In genomic region chr13:30264303-30264702, GRCm38 (mm10) we compare ENCODE assay signal across 27 mouse cellular contexts.
A peak's percentile ranks its signal among the peaks of the same experiment; 100 is the strongest.
DNase-seq lines count a peak whose midpoint lies in the region; ATAC-seq lines count a peak whose summit lies in the region.
"Had no signal": no experiment of that assay in that cellular context is flagged by ENCODE, and none has a peak within 500 bp of the region (broad histone marks: within the 10 kb centered on the region; RNA-seq: fewer than 3 reads in every experiment).

No protein-coding gene starts in this region.

- 0 out of 2 replicates have a peak, but pooled peaks have one; percentile 50 for ATAC-seq in kidney, embryonic 15.5 days (replicated peaks; ENCODE audit: low FRiP score)
- 0 out of 2 replicates have a peak, but pooled peaks have one; percentile 8 for ATAC-seq in megakaryocyte progenitor cell, adult 5-6 weeks (replicated peaks; ENCODE audit: poor library complexity)
- ATAC-seq: forebrain, embryonic 16.5 days; Patski had no signal

- H3K27ac ChIP-seq in kidney, embryonic 15.5 days = no peak overlapping the region
- H3K27ac ChIP-seq: embryonic facial prominence, embryonic 10.5 days; heart, adult 2 months; heart, embryonic 13.5 days; limb, embryonic 15.5 days; liver, embryonic 15.5 days; lung, embryonic 15.5 days; midbrain, embryonic 12.5 days; stomach, embryonic 15.5 days had no signal

- peak; percentile 46 for DNase-seq in heart, adult 11 months
- no peak for DNase-seq in heart, postnatal 4 days
- no peak for DNase-seq in kidney, adult 11 months
- DNase-seq in Muller cell, postnatal 12 days (ENCODE audit: inconsistent ontology term) = peak; percentile 4
- no peak for DNase-seq in frontal cortex, adult 2 months (ENCODE audit: extremely low spot score in 1 of 2, low spot score in 1 of 2)
- DNase-seq in frontal cortex, postnatal 14 days (ENCODE audit: low spot score in 2 of 2) = no peak
- DNase-seq: adrenal gland, adult 2 months; cerebellum, adult 2 months; cerebellum, postnatal 36 days; gastrocnemius, postnatal 25 days; heart, adult 2 months; heart, postnatal 14 days; kidney, adult 9 months; layer of hippocampus, adult 9-11 months; lung, postnatal 4 days; thymus, postnatal 36 days had no signal

- WGBS in kidney, embryonic 15.5 days = 31% methylated on average over 12 of the region's 12 CpGs

- peak overlapping the region; percentile 16; the same call in 1 of the 2 replicates for H3K4me2 ChIP-seq in kidney, embryonic 15.5 days
- H3K4me2 ChIP-seq: heart, embryonic 13.5 days; limb, embryonic 15.5 days; liver, embryonic 15.5 days; lung, embryonic 15.5 days; midbrain, embryonic 12.5 days; stomach, embryonic 15.5 days had no signal

- H3K9ac ChIP-seq in kidney, embryonic 15.5 days = no peak overlapping the region
- H3K9ac ChIP-seq: heart, embryonic 13.5 days; limb, embryonic 15.5 days; liver, embryonic 15.5 days; lung, embryonic 15.5 days; midbrain, embryonic 12.5 days; stomach, embryonic 15.5 days had no signal

- H3K36me3 ChIP-seq in kidney, embryonic 15.5 days = no peaks in the 10 kb centered on the region
- H3K36me3 ChIP-seq: embryonic facial prominence, embryonic 10.5 days; heart, embryonic 13.5 days; limb, embryonic 15.5 days; liver, embryonic 15.5 days; lung, embryonic 15.5 days; midbrain, embryonic 12.5 days; stomach, embryonic 15.5 days had no signal

- no peak overlapping the region for H3K4me3 ChIP-seq in kidney, embryonic 15.5 days (replicated peaks)
- H3K4me3 ChIP-seq: embryonic facial prominence, embryonic 10.5 days; heart, adult 2 months; heart, embryonic 13.5 days; limb, embryonic 15.5 days; liver, embryonic 15.5 days; lung, embryonic 15.5 days; midbrain, embryonic 12.5 days; stomach, embryonic 15.5 days had no signal

- H3K9me3 ChIP-seq in kidney, embryonic 15.5 days (replicated peaks) = no peaks in the 10 kb centered on the region
- H3K9me3 ChIP-seq: limb, embryonic 15.5 days; liver, embryonic 15.5 days; lung, embryonic 15.5 days; midbrain, embryonic 12.5 days; stomach, embryonic 15.5 days had no signal

- H3K27me3 ChIP-seq in kidney, embryonic 15.5 days = no peaks in the 10 kb centered on the region
- H3K27me3 ChIP-seq: limb, embryonic 15.5 days; liver, embryonic 15.5 days; lung, embryonic 15.5 days; midbrain, embryonic 12.5 days; Patski; stomach, embryonic 15.5 days had no signal

- H3K4me1 ChIP-seq in kidney, embryonic 15.5 days = peaks cover 21% of the 10 kb centered on the region
- H3K4me1 ChIP-seq: liver, embryonic 15.5 days; midbrain, embryonic 12.5 days; stomach, embryonic 15.5 days had no signal

Comparison
In these comparisons a context has a peak if more than half of its experiments do, and no peak if none do; other contexts are left out.
1. DNase-seq: peak in heart, adult 11 months (single experiment) and Muller cell, postnatal 12 days (single experiment); none in heart, postnatal 4 days (single experiment), kidney, adult 11 months (single experiment), frontal cortex, adult 2 months (0 of 2) and frontal cortex, postnatal 14 days (0 of 2).